Mouse (Mus musculus): ENCODE measurements at regions not wholly inside any gene's neighbourhood (a gene's known extent, or its start where the extent isn't known, plus 50 kb on each side); places are given as distances from the start of the nearest gene placed in this dataset.

- no peak for DNase-seq
These were observed 127.2 kb upstream of the Meis1 start for GRCm38 (mm10) chr11:19145991-19146390.

GRCm38 (mm10) chr11:19151026-19151425 lies 132.2 kb upstream of the Meis1 start:
- DNase-seq: no peak

GRCm38 (mm10) chr11:19153714-19154113 lies 134.9 kb upstream of the Meis1 start:
- no peak for DNase-seq

- no peak for DNase-seq
These were observed 136.2 kb upstream of the Meis1 start for GRCm38 (mm10) chr11:19154813-19155616.

GRCm38 (mm10) chr11:19155617-19155983 lies 136.8 kb upstream of the Meis1 start:
- no peak for DNase-seq

- DNase-seq: no peak
These were observed 141.4 kb upstream of the Meis1 start for GRCm38 (mm10) chr11:19160227-19160626.

- DNase-seq: no peak
These were observed 141.9 kb upstream of the Meis1 start for GRCm38 (mm10) chr11:19160669-19161068.

GRCm38 (mm10) chr11:19170938-19171337 lies 152.2 kb upstream of the Meis1 start:
- no peak for DNase-seq

- no peak for DNase-seq
These were observed 155.7 kb upstream of the Meis1 start for GRCm38 (mm10) chr11:19174305-19175017.

- no peak for DNase-seq
These were observed 160.5 kb upstream of the Meis1 start for GRCm38 (mm10) chr11:19179290-19179689.

GRCm38 (mm10) chr11:19189778-19190177 lies 171.0 kb upstream of the Meis1 start:
- no peak for DNase-seq

GRCm38 (mm10) chr11:19194464-19194863 lies 175.7 kb upstream of the Meis1 start:
- DNase-seq: no peak

- DNase-seq: no peak
These were observed 179.0 kb upstream of the Meis1 start for GRCm38 (mm10) chr11:19197790-19198189.

- DNase-seq: no peak
These were observed 184.1 kb upstream of the Meis1 start for GRCm38 (mm10) chr11:19202602-19203517.

- DNase-seq: no peak
These were observed 184.7 kb upstream of the Meis1 start for GRCm38 (mm10) chr11:19203518-19203900.

- DNase-seq: peak; percentile 11 to 26
These were observed 185.2 kb upstream of the Meis1 start for GRCm38 (mm10) chr11:19203968-19204367.

GRCm38 (mm10) chr11:19204521-19204920 lies 185.7 kb upstream of the Meis1 start:
- DNase-seq: peak; percentile 12 to 15

- DNase-seq: no peak
These were observed 186.4 kb upstream of the Meis1 start for GRCm38 (mm10) chr11:19205174-19205573.

GRCm38 (mm10) chr11:19219476-19219875 lies 200.7 kb upstream of the Meis1 start:
- DNase-seq: peak; percentile 37

GRCm38 (mm10) chr11:19221442-19221841 lies 202.7 kb upstream of the Meis1 start:
- peak; percentile 19 to 20 for DNase-seq

- DNase-seq: no peak
These were observed 208.0 kb upstream of the Meis1 start for GRCm38 (mm10) chr11:19226756-19227155.

GRCm38 (mm10) chr11:19227716-19228115 lies 208.9 kb upstream of the Meis1 start:
- DNase-seq: no peak
